Mouse (Mus musculus) forebrain, embryonic 16.5 days (tissue): ENCODE measurements around the gene Klhl9. TPM values are rescaled to one million over a fixed set of nuclear protein-coding genes. Genes with fewer than 3 reads are reported as not detected.

Source experiments
- polyA plus RNA-seq: library from polyadenylated mRNA; unstranded; fragments of >200 nt; fragmentation: Nextera tagmentation; extraction: Ambion mirVana; gene quantifications from 2 replicates; pipeline ENCODE4 v1.2.1, GENCODE M21; 2015

Gene Klhl9
- polyA plus RNA-seq, 1 experiment from 2014 or later: 122 TPM

Other genes with a start within 250 kb of the Klhl9 start
- gene Ifnb1, start 199.7 kb downstream of the Klhl9 start, polyA plus RNA-seq: not detected in 2 replicates
- gene Ifna15, start 164.2 kb downstream of the Klhl9 start, polyA plus RNA-seq: not detected in 2 replicates
- not detected in 2 replicates for gene Ifna14, start 150.7 kb downstream of the Klhl9 start, polyA plus RNA-seq
- not detected in 2 replicates for gene Ifna9, start 130.1 kb downstream of the Klhl9 start, polyA plus RNA-seq
- not detected in 2 replicates for gene Ifna12, start 119.1 kb downstream of the Klhl9 start, polyA plus RNA-seq
- not detected in 2 replicates for gene C87499, start 88.1 kb downstream of the Klhl9 start, polyA plus RNA-seq
- gene Ifna13, start 78.0 kb downstream of the Klhl9 start, polyA plus RNA-seq: not detected in 2 replicates
- gene Ifna16, start 45.5 kb downstream of the Klhl9 start, polyA plus RNA-seq: not detected in 2 replicates
- not detected in 2 replicates for gene Ifna2, start 38.6 kb downstream of the Klhl9 start, polyA plus RNA-seq
- gene Ifnab, start 31.1 kb downstream of the Klhl9 start, polyA plus RNA-seq: not detected in 2 replicates
- gene Gm26566, start 660 bp downstream of the Klhl9 start, polyA plus RNA-seq: 1.2 and 1.4 TPM in 2 replicates
- not detected in 2 replicates for gene Gm13271, start 32.4 kb upstream of the Klhl9 start, polyA plus RNA-seq
- 0.16 TPM in 1 of 2 replicates, not detected in the other for gene Gm13283, start 37.7 kb upstream of the Klhl9 start, polyA plus RNA-seq
- 0.46 TPM in 1 of 2 replicates, not detected in the other for gene Gm13290, start 51.4 kb upstream of the Klhl9 start, polyA plus RNA-seq
- not detected in 2 replicates for gene Gm13289, start 54.5 kb upstream of the Klhl9 start, polyA plus RNA-seq
- gene Gm13272, start 57.4 kb upstream of the Klhl9 start, polyA plus RNA-seq: not detected in 2 replicates
- gene Ifnz, start 59.7 kb upstream of the Klhl9 start, polyA plus RNA-seq: not detected in 2 replicates
- not detected in 2 replicates for gene Gm13276, start 63.2 kb upstream of the Klhl9 start, polyA plus RNA-seq
- not detected in 2 replicates for gene Gm13277, start 66.2 kb upstream of the Klhl9 start, polyA plus RNA-seq
- gene Gm13278, start 69.1 kb upstream of the Klhl9 start, polyA plus RNA-seq: not detected in 2 replicates
- not detected in 2 replicates for gene Gm13275, start 72.0 kb upstream of the Klhl9 start, polyA plus RNA-seq
- not detected in 2 replicates for gene Gm13279, start 74.9 kb upstream of the Klhl9 start, polyA plus RNA-seq
- not detected in 2 replicates for gene Gm13285, start 77.2 kb upstream of the Klhl9 start, polyA plus RNA-seq
- not detected in 2 replicates for gene Gm13287, start 80.8 kb upstream of the Klhl9 start, polyA plus RNA-seq
- gene Gm13288, start 83.1 kb upstream of the Klhl9 start, polyA plus RNA-seq: not detected in 2 replicates
- gene Ifna7, start 93.8 kb upstream of the Klhl9 start, polyA plus RNA-seq: not detected in 2 replicates
- gene Ifna11, start 97.5 kb upstream of the Klhl9 start, polyA plus RNA-seq: not detected in 2 replicates
- not detected in 2 replicates for gene Ifna6, start 105.0 kb upstream of the Klhl9 start, polyA plus RNA-seq
- gene Ifna5, start 113.1 kb upstream of the Klhl9 start, polyA plus RNA-seq: not detected in 2 replicates
- gene Ifna4, start 119.4 kb upstream of the Klhl9 start, polyA plus RNA-seq: not detected in 2 replicates
- gene Ifna1, start 127.6 kb upstream of the Klhl9 start, polyA plus RNA-seq: not detected in 2 replicates
- not detected in 2 replicates for gene Ifne, start 157.7 kb upstream of the Klhl9 start, polyA plus RNA-seq